Mouse (Mus musculus) embryonic facial prominence, embryonic 14.5 days (tissue): ENCODE measurements at regions not wholly inside any gene's neighbourhood (a gene's known extent, or its start where the extent isn't known, plus 50 kb on each side); places are given as distances from the start of the nearest gene placed in this dataset.

Experiments used
- ATAC-seq: fragments of 200-750 bp; cut with Nextera tagmentation; 2 replicates; pipeline ENCODE4 v1.8.0; 2017; ENCODE audit warnings: low read depth, moderate number of reproducible peaks, moderate TSS enrichment
- DNase-seq: peaks from one replicate; pipeline ENCODE4 v3.0.0-alpha.2; 2015; ENCODE audit warnings: low spot score
- H3K27ac ChIP-seq: fragments of 300-500 bp; sonication (generic); replicated peaks from 2 replicates; pipeline ENCODE4 v1.5.1; 2014; ENCODE audit warnings: low read depth, mild to moderate bottlenecking, low read length, moderate library complexity
- H3K27me3 ChIP-seq: fragments of 300-500 bp; sonication (generic); replicated peaks from 2 replicates; pipeline ENCODE4 v1.6.1; 2014; ENCODE audit warnings: low read length; ENCODE audit not compliant: control insufficient read depth, insufficient read depth
- H3K36me3 ChIP-seq: fragments of 300-500 bp; sonication (generic); 2 replicates; pipeline ENCODE4 v1.6.1; 2014; ENCODE audit warnings: low read length, mixed read lengths; ENCODE audit not compliant: control insufficient read depth, insufficient read depth
- H3K4me1 ChIP-seq: fragments of 300-500 bp; sonication (generic); 2 replicates; pipeline ENCODE4 v1.6.1; 2014; ENCODE audit warnings: antibody characterized with exemption, low read length; ENCODE audit not compliant: control insufficient read depth, insufficient read depth
- H3K4me2 ChIP-seq: fragments of 300-500 bp; sonication (generic); 2 replicates; pipeline ENCODE4 v1.6.1; 2014; ENCODE audit warnings: low read depth, mild to moderate bottlenecking, low read length, moderate library complexity, mixed read lengths
- H3K4me3 ChIP-seq: fragments of 300-500 bp; sonication (generic); 2 replicates; pipeline ENCODE4 v1.5.1; 2014; ENCODE audit warnings: low read depth, mild to moderate bottlenecking, low read length
- H3K9ac ChIP-seq: fragments of 300-500 bp; sonication (generic); 2 replicates; pipeline ENCODE4 v1.6.1; 2014; ENCODE audit warnings: low read depth, mild to moderate bottlenecking, low read length, moderate library complexity, mixed read lengths
- H3K9me3 ChIP-seq: fragments of 300-500 bp; sonication (generic); 2 replicates; pipeline ENCODE4 v1.6.1; 2016; ENCODE audit warnings: low read length; ENCODE audit not compliant: control insufficient read depth
- WGBS: fragments of 180-500 bp; shearing (Covaris S2); extraction: QIAGEN DNeasy Blood & Tissue Kit; methylation state at CpG from one replicate; pipeline ENCODE4 v1.1.7; 2014; 5-methylcytosine and 5-hydroxymethylcytosine counted together

GRCm38 (mm10) chrX:51913247-51913646, 59.3 kb downstream of the 1700080O16Rik start:
- Histone ChIP-seq H3K27me3 (no peaks in the 10 kb centered on the region; the same call in 1 of the 2 replicates), H3K9me3 (no peaks in the 10 kb centered on the region), H3K4me2 (no peak overlapping the region), H3K4me3 (no peak overlapping the region), H3K9ac (no peak overlapping the region), H3K4me1 (no peaks in the 10 kb centered on the region), H3K27ac (no peak overlapping the region), H3K36me3 (no peaks in the 10 kb centered on the region)
- peak; percentile 63; the same call in 1 of the 2 replicates for ATAC-seq
- DNase-seq = peak; percentile 89
- WGBS = 14% methylated on average over 4 of the region's 4 CpGs

- no peaks in the 10 kb centered on the region for H3K36me3 ChIP-seq
Observed at GRCm38 (mm10) chrX:51911566-51911965, 61.0 kb downstream of the 1700080O16Rik start.

GRCm38 (mm10) chrX:51910576-51910975, 62.0 kb downstream of the 1700080O16Rik start:
- H3K27ac ChIP-seq = no peak overlapping the region
- no peaks in the 10 kb centered on the region; the same call in 1 of the 2 replicates for H3K27me3 ChIP-seq
- no peaks in the 10 kb centered on the region for H3K36me3 ChIP-seq
- H3K4me3 ChIP-seq = no peak overlapping the region
- DNase-seq (no peak), ATAC-seq (no peak)
- WGBS = 54% methylated on average over 1 of the region's 1 CpGs
- no peak overlapping the region for H3K9ac ChIP-seq
- no peaks in the 10 kb centered on the region for H3K4me1 ChIP-seq
- H3K9me3 ChIP-seq = no peaks in the 10 kb centered on the region
- H3K4me2 ChIP-seq = no peak overlapping the region

More at GRCm38 (mm10) chrX:51911566-51911965, 61.0 kb downstream of the 1700080O16Rik start:
- ATAC-seq (no peak), DNase-seq (no peak)
- Histone ChIP-seq H3K4me2 (no peak overlapping the region), H3K4me1 (no peaks in the 10 kb centered on the region), H3K9ac (no peak overlapping the region), H3K27me3 (no peaks in the 10 kb centered on the region; the same call in 1 of the 2 replicates), H3K27ac (no peak overlapping the region), H3K9me3 (no peaks in the 10 kb centered on the region), H3K4me3 (no peak overlapping the region)
- WGBS = 46% methylated on average over 1 of the region's 1 CpGs

- WGBS = 80% methylated on average over 4 of the region's 4 CpGs
- ATAC-seq (no peak), DNase-seq (no peak)
- H3K27ac ChIP-seq = no peak overlapping the region
- H3K4me2 ChIP-seq = no peak overlapping the region
- H3K9ac ChIP-seq = no peak overlapping the region
- H3K9me3 ChIP-seq = no peaks in the 10 kb centered on the region
- 0 out of 2 replicates have a peak, but pooled peaks cover 4% of the 10 kb centered on the region for H3K27me3 ChIP-seq
- no peaks in the 10 kb centered on the region for H3K4me1 ChIP-seq
- no peak overlapping the region for H3K4me3 ChIP-seq
- no peaks in the 10 kb centered on the region for H3K36me3 ChIP-seq
Observed at GRCm38 (mm10) chrX:51898445-51898844, 74.1 kb downstream of the 1700080O16Rik start.

- 24% methylated on average over 5 of the region's 5 CpGs for WGBS
- H3K4me2 ChIP-seq = no peak overlapping the region
- no peaks in the 10 kb centered on the region for H3K36me3 ChIP-seq
- no peaks in the 10 kb centered on the region for H3K9me3 ChIP-seq
- peak; percentile 84 for DNase-seq
- peak; percentile 75; the same call in 1 of the 2 replicates for ATAC-seq
- H3K4me1 ChIP-seq = no peaks in the 10 kb centered on the region
- no peak overlapping the region for H3K9ac ChIP-seq
- no peak overlapping the region for H3K4me3 ChIP-seq
- H3K27me3 ChIP-seq = 0 out of 2 replicates have a peak, but pooled peaks cover 4% of the 10 kb centered on the region
- H3K27ac ChIP-seq = peak overlapping the region; percentile 61
Observed at GRCm38 (mm10) chrX:51897059-51897458, 75.5 kb downstream of the 1700080O16Rik start.

GRCm38 (mm10) chrX:51895646-51896190, 76.9 kb downstream of the 1700080O16Rik start:
- Histone ChIP-seq H3K4me3 (no peak overlapping the region), H3K9ac (no peak overlapping the region), H3K27ac (no peak overlapping the region), H3K9me3 (no peaks in the 10 kb centered on the region), H3K36me3 (no peaks in the 10 kb centered on the region), H3K27me3 (0 out of 2 replicates have a peak, but pooled peaks cover 4% of the 10 kb centered on the region), H3K4me2 (no peak overlapping the region), H3K4me1 (no peaks in the 10 kb centered on the region)
- WGBS = 74% methylated on average over 10 of the region's 10 CpGs
- DNase-seq (no peak), ATAC-seq (no peak)

- WGBS = 51% methylated on average over 1 of the region's 1 CpGs
- no peak overlapping the region for H3K27ac ChIP-seq
Observed at GRCm38 (mm10) chrX:51892716-51893115, 79.9 kb downstream of the 1700080O16Rik start.

GRCm38 (mm10) chrX:51886129-51886528, 85.1 kb upstream of the Usp26 start:
- H3K4me2 ChIP-seq = no peak overlapping the region
- WGBS = 48% methylated on average over 5 of the region's 5 CpGs
- ATAC-seq = peak; percentile 57
- no peaks in the 10 kb centered on the region for H3K9me3 ChIP-seq
- no peak overlapping the region for H3K9ac ChIP-seq
- peaks cover 5% of the 10 kb centered on the region; the same call in 1 of the 2 replicates for H3K27me3 ChIP-seq
- H3K36me3 ChIP-seq = no peaks in the 10 kb centered on the region
- DNase-seq = peak; percentile 68
- no peak overlapping the region for H3K27ac ChIP-seq
- H3K4me1 ChIP-seq = no peaks in the 10 kb centered on the region
- no peak overlapping the region for H3K4me3 ChIP-seq

More at GRCm38 (mm10) chrX:51892716-51893115, 79.9 kb downstream of the 1700080O16Rik start:
- H3K27me3 ChIP-seq = 0 out of 2 replicates have a peak, but pooled peaks cover 5% of the 10 kb centered on the region
- no peak overlapping the region for H3K9ac ChIP-seq
- DNase-seq = peak; percentile 16
- ATAC-seq = no peak
- no peak overlapping the region for H3K4me2 ChIP-seq
- H3K4me3 ChIP-seq = no peak overlapping the region
- no peaks in the 10 kb centered on the region for H3K36me3 ChIP-seq
- H3K4me1 ChIP-seq = no peaks in the 10 kb centered on the region
- H3K9me3 ChIP-seq = no peaks in the 10 kb centered on the region
